Mouse (Mus musculus) CD4-positive, CD25-positive, alpha-beta regulatory T cell, adult 2 months (primary cell): ENCODE data around the gene Tmem144.
A peak's percentile ranks its signal among the peaks of the same experiment; 100 is the strongest.
"Not testable (repeated sequence)": the region's sequence is repeated elsewhere in the genome, so short reads cannot be mapped to it uniquely, and the experiment has no call there.

Source experiments
- DNase-seq: peaks from one replicate; pipeline ENCODE4 v3.0.0-alpha.2; 2012; ENCODE audit warnings: low read depth, low spot score

Gene Tmem144

DNA sequence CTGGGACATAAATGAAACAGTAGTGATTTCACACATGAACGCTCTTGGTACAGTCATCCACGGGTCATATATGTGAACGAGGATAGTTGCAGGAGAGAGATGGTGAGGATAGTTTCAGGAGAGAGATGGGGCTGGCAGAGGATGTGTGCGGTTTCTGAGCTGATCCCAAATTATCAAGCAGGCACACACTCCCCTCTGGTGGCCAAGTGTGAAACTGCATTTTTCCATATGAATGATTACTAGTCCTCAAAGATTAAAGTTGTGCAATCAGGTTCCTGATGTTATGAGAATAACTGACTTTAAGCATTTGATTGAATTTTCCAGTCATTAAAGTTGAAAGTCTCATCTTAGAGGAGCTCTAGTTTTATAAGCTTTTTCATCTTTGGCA, 43.4 kb downstream of the Tmem144 start:
- peak; percentile 79 for DNase-seq

DNA sequence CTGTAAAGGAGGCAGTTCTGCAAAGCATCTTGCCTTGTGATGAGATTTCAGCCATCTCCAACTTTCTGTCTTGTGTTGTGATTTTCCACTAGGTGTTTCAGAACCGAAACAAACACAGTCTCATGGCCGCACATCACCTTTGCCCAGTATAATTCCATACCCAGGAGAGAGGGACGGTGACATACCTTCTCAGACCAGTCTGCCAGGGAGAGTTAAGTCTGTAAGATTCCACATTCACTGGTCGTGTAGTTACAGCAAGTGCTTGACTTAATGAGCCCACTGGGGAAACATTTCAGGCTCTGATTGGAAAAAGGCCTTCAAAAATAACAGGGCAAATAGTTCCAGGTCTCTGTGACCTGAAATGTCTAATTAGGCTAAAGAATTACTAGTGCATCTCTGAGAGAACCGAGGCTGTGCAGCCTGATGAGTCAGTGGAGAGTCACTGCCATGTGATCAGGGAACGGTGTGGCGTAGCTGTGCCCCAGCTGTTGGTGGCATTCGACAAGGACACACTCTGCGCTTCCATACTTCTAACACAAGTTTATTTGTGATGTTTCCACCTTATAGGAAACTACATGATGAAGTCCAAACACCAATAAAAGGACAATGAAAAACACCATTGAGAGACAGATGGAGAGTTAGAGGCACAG, 43.9 kb downstream of the Tmem144 start:
- DNase-seq: no peak

DNA sequence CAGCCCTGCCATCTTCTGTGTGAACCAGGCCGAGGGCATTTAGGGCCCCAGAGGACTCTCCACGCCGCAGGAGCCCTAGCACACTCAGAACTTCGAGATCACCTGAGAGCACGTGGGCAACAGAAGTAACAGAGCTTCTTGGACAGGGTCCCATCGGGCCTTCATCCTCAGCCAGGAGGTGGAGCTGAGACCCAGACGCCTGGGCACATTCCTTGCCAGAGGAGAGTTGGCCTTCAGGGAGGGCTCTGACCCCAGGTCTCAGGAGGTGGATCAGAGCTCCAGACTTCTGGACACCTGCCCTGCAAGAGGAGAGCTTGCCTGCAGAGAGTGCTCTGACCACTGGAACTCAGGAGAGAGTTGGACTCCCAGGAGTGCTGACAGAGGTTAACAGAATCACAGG, 51.8 kb downstream of the Tmem144 start:
- not testable (repeated sequence) for DNase-seq

DNA sequence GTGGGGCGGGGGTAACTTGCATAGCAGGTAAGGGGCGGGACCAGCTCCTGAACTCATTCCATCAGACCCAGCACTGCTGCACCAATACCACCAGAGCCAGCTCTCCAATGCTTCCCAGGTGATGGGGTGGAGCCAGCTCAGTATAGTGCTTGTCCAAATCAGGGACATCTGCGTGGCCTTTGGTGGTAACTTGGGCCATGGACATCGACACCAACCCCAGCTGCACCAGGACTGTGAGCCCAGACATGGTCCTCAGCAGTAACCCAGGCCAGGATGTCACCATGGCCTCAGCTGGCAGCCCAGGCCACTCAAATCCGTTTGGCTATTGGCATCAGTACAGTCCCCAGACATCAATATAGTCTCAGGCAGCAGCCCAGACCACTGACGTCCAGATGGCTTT, 60.3 kb downstream of the Tmem144 start:
- no peak for DNase-seq

DNA sequence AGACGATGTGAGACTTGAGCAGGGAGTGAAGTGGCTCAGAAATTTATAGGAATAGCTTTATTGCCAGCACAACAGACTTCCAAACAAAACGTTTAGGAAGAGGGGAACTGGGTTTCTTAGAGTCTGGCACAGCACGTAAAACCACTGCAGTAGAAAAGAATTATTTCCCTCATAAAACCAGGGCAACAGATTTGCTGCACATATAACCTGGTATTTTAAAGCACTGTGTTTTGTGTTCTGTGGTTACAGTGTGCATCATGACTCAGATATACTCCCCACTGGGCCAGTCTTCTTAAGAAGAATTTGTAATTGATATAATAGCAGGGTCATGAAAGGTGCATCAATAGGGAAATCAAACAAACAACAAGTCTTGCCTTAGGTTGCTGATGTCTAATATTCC, 62.2 kb downstream of the Tmem144 start:
- DNase-seq: no peak

DNA sequence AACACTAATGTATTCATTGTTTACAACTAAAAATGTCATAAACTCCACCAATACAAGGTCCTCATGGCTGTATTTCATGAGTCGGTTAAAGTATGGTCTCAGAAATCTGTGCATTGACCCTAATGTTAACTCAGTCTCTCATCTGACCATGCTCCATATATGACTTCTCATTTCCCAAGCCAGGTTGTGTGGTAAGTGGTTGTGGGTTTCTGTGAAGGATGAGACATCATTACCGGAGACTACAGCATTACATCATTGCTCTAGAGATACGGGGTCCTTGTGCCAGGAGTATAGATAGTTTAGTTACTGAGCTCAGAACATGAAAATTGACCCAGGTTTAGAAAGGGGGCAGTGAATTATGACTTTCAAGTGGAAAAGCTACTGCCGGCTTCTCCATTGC, 63.0 kb downstream of the Tmem144 start:
- DNase-seq: no peak

DNA sequence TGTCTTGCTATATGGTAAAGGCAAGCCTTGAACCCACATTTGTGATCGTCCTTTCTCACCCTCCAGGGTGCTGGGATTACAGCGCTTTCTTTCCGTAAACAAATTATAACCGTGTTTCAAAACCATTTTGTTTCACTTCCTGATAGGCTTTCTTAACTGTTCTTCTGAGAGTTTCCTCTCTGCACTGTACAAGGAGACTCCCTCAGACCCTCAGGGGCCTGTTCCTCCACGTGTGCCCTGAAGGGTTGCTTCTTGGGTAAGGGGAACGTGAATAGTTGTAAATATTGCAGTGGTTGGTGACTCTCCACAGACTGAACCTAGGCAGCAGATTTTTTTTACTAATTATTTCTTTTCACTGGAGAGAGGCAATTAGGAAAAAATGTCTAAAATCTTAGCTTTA, 63.6 kb downstream of the Tmem144 start:
- no peak for DNase-seq

DNA sequence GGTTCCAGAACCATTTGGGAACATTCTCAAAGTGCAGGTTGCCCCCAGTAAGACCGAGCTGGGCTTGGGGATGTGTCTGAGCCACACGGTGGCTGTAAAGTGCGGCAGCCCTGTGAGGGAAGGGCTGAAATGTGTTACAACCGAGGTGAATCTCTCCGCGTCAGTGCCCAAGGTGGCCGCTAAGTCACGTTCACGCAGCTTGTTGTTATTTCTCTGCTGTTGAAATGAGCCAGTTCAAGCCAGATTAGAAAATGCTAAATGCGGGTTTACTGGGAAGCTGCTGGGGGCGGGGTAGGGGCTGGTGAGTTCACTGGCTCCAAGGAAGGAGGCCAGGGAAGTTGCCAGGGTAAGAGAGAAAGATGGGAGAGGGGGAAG, 68.2 kb downstream of the Tmem144 start:
- DNase-seq: no peak

DNA sequence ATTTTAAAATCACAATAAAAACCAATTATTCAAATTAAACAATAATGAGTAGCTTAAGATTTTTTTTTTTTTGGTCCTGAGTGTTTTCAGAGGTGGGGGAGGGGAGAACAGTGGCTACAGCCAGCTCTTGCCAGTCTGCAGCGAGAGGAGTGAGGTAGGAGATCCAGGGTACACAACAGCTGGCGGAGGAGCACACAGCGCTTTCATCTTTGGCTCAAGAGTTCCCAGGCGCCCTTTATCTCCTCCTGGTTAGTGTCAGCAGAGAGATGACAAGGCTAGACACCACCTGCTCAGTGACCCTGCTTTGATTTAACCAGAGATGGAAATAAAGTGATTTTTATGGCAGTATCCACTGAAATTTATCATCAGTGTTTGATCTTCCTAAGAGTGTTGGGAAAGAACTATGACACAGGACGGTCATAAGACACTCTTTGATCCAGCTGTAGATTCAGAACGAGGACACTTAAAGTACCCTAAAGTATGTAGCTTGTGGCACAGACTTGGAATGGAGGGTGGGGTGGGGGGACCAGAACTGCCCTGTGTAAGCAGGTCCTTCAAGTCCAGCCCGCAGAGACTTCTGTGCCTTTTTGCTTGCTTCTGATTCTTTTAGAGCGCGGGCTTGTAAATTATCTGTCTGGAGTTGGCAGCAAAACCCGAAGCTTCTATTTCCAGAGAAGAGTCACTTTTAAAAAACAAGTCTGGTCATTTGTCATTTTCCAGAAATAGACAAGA, 68.8 kb downstream of the Tmem144 start:
- DNase-seq: no peak

DNA sequence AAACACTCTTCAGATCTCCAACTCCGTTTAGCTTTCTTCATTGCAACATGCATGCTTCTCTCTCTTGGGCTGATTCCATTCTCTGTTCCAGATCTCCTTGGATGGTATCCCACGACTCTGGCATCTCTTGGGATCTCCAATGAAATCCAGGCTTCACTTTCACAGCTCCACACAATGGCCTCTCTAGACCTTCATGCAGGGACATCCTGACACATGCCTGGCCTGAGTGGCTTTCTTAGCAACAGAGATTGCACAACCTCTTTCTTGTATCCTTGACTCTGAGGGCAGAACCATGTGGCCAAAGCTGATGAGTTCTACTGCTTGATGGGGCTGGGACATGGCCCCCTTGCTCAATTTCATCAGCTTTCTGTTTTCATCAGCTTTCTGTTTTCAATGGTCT, 79.9 kb downstream of the Tmem144 start:
- no peak for DNase-seq
